Mouse (Mus musculus): ENCODE measurements around the gene Gm26566. TPM values are rescaled to one million over a fixed set of nuclear protein-coding genes. Genes with fewer than 3 reads are reported as not detected.

The Gm26566 gene
- not detected in 2 replicates for polyA plus RNA-seq (2011; ENCODE audit: insufficient read length, low read depth, missing spikeins)

DNA sequence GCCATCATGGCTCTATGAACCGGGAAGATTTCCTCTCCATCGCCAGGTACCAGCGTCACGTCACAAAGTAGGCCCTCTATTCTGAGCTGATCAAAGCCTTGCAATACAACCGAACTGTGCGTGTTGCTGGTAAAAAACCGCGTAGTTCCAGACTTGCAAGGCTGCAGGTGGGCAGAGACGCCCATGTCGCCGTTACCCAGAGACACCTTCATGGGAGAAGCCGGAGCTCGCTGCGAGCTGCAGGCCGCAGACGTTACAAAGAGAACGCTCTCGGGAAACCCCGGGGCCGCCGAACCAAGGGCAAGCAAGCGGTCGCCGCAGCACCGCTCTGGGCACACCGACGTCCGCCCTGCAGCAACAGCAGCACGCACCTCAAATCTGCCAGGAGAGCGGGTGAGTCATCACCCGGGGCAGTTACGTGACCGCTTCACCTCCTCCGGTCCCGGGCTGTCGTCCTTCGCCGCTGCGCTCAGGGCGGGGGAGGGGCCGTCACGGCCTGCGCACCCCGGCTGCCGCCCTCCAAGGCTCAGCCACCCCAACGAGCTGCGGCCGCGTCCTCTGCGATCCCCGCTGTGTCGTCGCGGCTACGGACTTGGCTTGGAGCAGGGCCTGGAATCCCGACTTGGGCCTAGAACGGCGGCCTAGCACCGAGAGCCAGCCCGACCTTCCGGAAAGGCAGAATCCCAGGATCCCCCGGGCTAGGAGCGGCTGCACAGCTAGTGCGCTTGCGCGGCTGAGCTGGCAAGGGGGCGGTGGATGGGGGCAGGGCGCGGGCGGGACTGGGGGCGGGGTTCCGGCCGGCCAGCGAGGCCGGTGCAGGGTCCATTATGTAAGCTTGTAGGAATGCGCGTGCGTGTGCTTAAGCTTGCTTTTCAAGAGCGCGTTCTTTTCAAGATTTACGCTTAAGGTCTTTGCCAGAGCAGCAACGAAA is at the start of gene Gm26566, which contains the start of gene Klhl9:
Gene Gm26566 (plus strand): TSS at position 15 of the 931 bp plus-strand sequence.
Gene Klhl9 (minus strand): TSS at position 675 of the 931 bp plus-strand sequence.
- Histone ChIP-seq H3K4me1 (ENCODE audit: control insufficient read depth, insufficient read depth, low read length) (peaks cover 3% of the 10 kb centered on the region; the same call in 1 of the 2 replicates), H3K27ac (ENCODE audit: insufficient read depth, low read length) (peak within 1 kb of the TSS; percentile 95), H3K4me3 (ENCODE audit: insufficient read depth, low read length) (peak within 1 kb of the TSS; percentile 93)
- TF ChIP-seq POLR2A (IDR thresholded peaks at IDR 0.05; ENCODE audit: low read depth, low read length) (peak; percentile 87), CTCF (IDR thresholded peaks at IDR 0.05; ENCODE audit: borderline replicate concordance, insufficient read depth, low read length) (no peak)

DNA sequence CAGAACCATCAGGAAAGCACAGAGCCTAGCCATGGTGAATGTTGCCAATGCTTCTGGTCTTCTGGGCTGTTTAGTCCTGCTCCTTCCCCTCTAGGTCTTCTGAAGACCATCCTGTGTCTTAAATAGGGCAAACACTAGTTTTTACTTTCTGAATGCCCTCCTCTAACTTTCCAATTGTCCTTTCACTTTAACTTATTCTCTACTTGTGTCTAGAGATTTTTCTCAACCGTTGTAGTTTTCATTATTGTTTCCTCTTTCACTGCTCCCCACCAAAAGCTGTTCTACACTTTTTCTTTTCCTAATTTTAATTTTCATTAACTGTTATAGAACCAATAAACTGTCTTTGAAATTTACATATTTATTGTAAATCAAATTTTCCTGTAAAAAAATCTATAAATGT is 44.8 kb upstream of the Gm26566 start, which contains the start of gene Ifna16:
Gene Ifna16 (minus strand): TSS at position 101 of the 400 bp plus-strand sequence.
- TF ChIP-seq CTCF (IDR thresholded peaks at IDR 0.05; ENCODE audit: borderline replicate concordance, insufficient read depth, low read length), result no peak
- TF ChIP-seq POLR2A (IDR thresholded peaks at IDR 0.05; ENCODE audit: low read depth, low read length), result no peak
- Histone ChIP-seq H3K27ac (ENCODE audit: insufficient read depth, low read length) (no peak within 1 kb of the TSS), H3K4me1 (ENCODE audit: control insufficient read depth, insufficient read depth, low read length) (no peaks in the 10 kb centered on the region), H3K4me3 (ENCODE audit: insufficient read depth, low read length) (no peak within 1 kb of the TSS)

DNA sequence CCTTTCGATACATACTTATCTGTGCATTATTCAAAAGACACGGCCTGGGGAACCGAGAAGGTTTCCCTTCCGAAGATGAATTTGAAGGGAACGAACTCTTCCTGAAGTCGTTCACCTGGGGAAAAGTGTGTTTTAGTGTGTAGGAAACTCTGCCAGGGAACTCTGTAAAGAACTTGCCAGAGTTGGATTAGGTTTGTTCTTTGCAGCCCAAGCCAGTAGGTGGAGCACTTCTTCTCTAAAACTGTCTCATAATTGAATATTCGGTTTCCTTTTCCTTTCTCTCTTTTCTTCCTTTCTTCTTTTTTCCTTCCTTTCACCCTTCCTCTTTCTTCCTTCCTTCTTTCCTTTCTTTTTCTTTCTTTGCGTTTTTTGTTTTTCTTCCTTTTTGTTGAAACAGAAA is 41.2 kb upstream of the Gm26566 start:
- Histone ChIP-seq H3K4me1 (ENCODE audit: control insufficient read depth, insufficient read depth, low read length) (no peaks in the 10 kb centered on the region), H3K4me3 (ENCODE audit: insufficient read depth, low read length) (no peak overlapping the region), H3K27ac (ENCODE audit: insufficient read depth, low read length) (no peak overlapping the region)
- TF ChIP-seq POLR2A (IDR thresholded peaks at IDR 0.05; ENCODE audit: low read depth, low read length), result no peak
- no peak for TF ChIP-seq CTCF (IDR thresholded peaks at IDR 0.05; ENCODE audit: borderline replicate concordance, insufficient read depth, low read length)

DNA sequence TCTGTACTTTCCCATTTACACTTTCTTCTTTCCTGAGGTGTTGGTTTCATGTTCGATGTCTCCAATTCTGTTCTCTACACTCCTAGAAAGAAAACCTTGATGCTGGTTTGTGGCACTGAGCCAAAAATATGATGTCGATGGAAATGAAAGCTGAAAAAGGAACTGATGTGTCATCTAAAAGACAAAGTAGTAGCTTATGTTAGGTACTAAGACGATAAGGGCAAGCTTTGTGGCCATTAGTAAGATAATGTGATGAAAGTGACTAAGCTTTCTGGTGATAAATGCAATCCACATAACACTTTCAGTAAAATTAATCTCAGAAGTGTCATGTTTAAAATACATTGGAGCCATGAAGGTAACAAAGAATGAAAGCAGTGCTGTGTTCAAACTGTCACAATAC is 40.3 kb upstream of the Gm26566 start:
- H3K4me1 ChIP-seq (ENCODE audit: control insufficient read depth, insufficient read depth, low read length), result no peaks in the 10 kb centered on the region
- H3K27ac ChIP-seq (ENCODE audit: insufficient read depth, low read length), result no peak overlapping the region
- no peak overlapping the region for H3K4me3 ChIP-seq (ENCODE audit: insufficient read depth, low read length)
- TF ChIP-seq POLR2A (IDR thresholded peaks at IDR 0.05; ENCODE audit: low read depth, low read length) (no peak), CTCF (IDR thresholded peaks at IDR 0.05; ENCODE audit: borderline replicate concordance, insufficient read depth, low read length) (no peak)

DNA sequence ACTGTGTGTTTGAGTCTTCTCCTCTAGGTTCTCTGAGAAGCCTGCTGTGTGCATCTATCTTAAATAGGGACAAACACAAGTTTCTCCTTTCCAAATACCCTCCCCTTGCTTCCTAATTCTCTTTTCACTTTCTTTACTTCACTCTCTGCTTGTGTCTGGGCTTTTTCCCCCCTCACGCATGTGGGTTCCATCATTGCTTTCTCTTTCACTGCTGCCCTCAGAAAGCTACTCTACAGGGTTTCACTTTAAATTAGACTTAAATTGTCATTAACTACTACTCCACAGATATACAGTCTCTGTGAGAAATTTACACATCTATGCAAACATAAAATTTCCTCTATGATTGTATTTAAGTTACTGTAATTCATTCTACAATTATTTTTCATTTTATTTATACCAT is 37.8 kb upstream of the Gm26566 start, which contains the start of gene Ifna2:
Gene Ifna2 (minus strand): TSS at position 101 of the 400 bp plus-strand sequence.
- no peak within 1 kb of the TSS for H3K27ac ChIP-seq (ENCODE audit: insufficient read depth, low read length)
- no peak within 1 kb of the TSS for H3K4me3 ChIP-seq (ENCODE audit: insufficient read depth, low read length)
- no peak for TF ChIP-seq POLR2A (IDR thresholded peaks at IDR 0.05; ENCODE audit: low read depth, low read length)
- TF ChIP-seq CTCF (IDR thresholded peaks at IDR 0.05; ENCODE audit: borderline replicate concordance, insufficient read depth, low read length), result no peak
- H3K4me1 ChIP-seq (ENCODE audit: control insufficient read depth, insufficient read depth, low read length), result no peaks in the 10 kb centered on the region

DNA sequence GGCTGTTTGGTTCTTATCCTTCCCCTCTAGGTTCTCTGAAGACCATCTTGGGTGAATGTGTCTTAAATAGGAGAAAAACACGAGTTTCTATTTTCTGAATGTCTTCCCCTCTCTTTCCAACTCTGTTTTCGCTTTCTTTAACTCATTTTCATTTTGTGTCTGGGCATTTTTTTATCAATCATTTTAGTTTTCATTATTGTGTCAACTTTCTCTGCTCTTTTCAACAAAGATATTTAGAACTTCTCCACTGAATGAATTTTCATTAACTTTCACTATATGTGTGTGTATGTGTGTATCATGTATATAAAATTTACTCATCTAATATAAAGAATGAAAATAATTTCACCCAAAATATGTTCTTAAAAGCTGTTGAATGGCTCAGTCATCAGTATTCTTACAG is 30.3 kb upstream of the Gm26566 start, which contains the start of gene Ifnab:
Gene Ifnab (minus strand): TSS at position 101 of the 400 bp plus-strand sequence.
- TF ChIP-seq POLR2A (IDR thresholded peaks at IDR 0.05; ENCODE audit: low read depth, low read length) (no peak), CTCF (IDR thresholded peaks at IDR 0.05; ENCODE audit: borderline replicate concordance, insufficient read depth, low read length) (no peak)
- Histone ChIP-seq H3K27ac (ENCODE audit: insufficient read depth, low read length) (no peak within 1 kb of the TSS), H3K4me3 (ENCODE audit: insufficient read depth, low read length) (no peak within 1 kb of the TSS), H3K4me1 (ENCODE audit: control insufficient read depth, insufficient read depth, low read length) (no peaks in the 10 kb centered on the region)

DNA sequence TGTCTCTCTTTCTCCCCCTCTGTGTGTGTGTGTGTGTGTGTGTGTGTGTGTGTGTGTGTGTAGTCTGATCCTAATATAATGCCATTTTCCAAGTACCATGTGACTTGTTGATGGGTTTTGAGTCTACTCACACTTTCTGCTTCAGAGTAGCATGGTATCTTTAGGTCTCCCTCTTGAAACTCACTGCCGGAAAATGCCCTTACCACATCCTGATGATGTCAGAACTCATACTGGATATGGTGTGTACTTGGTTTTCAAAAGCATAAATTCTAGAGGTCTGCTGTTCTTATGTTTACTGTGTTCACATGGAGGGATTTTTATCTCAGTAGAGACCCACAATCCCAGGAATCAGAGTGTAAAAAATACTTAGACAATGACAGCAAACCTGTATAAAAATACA is 29.1 kb upstream of the Gm26566 start:
- Histone ChIP-seq H3K4me1 (ENCODE audit: control insufficient read depth, insufficient read depth, low read length) (no peaks in the 10 kb centered on the region), H3K27ac (ENCODE audit: insufficient read depth, low read length) (no peak overlapping the region), H3K4me3 (ENCODE audit: insufficient read depth, low read length) (no peak overlapping the region)
- TF ChIP-seq CTCF (IDR thresholded peaks at IDR 0.05; ENCODE audit: borderline replicate concordance, insufficient read depth, low read length) (no peak), POLR2A (IDR thresholded peaks at IDR 0.05; ENCODE audit: low read depth, low read length) (no peak)

DNA sequence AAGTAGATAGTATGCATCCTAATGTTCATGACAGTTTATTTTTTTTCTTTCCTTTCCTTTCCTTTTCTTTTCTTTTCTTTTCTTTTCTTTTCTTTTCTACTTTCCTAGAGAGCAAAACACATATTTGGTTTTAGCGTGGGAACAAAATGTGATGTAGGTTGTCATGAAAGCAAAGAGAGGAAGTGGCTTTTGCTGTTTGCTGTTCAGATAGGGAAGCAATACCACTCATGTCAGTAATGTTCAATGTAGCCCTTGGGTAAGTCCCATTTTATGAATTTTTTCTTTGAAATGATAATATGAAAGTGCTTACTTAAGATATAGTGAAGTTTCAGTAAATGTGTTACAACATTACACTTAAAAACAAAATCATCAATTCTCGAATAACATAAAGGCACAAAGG is 28.2 kb upstream of the Gm26566 start:
- no peak for TF ChIP-seq CTCF (IDR thresholded peaks at IDR 0.05; ENCODE audit: borderline replicate concordance, insufficient read depth, low read length)
- TF ChIP-seq POLR2A (IDR thresholded peaks at IDR 0.05; ENCODE audit: low read depth, low read length), result no peak
- no peak overlapping the region for H3K4me3 ChIP-seq (ENCODE audit: insufficient read depth, low read length)
- H3K27ac ChIP-seq (ENCODE audit: insufficient read depth, low read length), result no peak overlapping the region
- no peaks in the 10 kb centered on the region for H3K4me1 ChIP-seq (ENCODE audit: control insufficient read depth, insufficient read depth, low read length)

DNA sequence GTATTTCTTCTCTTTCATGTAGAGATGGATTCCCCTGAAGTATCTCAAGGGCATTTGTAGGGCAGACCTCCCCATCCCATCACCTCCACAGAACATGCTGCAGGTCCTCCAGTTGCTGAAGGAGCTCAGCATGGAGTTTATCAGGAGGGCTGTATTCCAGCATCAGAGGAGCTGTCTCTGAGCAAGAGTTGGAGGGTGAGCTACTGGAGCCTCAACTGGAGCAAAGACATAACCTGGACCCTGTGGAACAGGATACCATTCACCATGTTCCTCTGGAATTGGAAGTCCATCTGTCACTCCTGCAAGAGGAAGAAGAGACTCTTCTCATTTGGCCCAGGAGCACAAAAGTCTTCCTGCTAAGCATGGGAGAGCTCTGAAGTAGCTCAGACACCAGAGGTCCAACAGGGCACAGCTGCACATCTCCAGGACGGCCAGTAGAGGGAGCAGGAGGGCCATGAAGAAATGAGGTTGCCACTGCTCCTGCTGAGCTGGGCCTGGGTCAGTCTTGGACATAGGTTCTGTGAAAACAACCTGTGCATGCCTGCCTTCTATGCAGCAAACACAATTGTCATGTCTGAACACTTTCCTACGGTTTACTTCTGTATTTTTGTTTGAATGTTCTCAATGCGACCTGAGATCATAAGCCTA is 25.2 kb upstream of the Gm26566 start:
- no peak overlapping the region for H3K27ac ChIP-seq (ENCODE audit: insufficient read depth, low read length)
- TF ChIP-seq POLR2A (IDR thresholded peaks at IDR 0.05; ENCODE audit: low read depth, low read length), result no peak
- TF ChIP-seq CTCF (IDR thresholded peaks at IDR 0.05; ENCODE audit: borderline replicate concordance, insufficient read depth, low read length), result peak; percentile 99
- no peaks in the 10 kb centered on the region for H3K4me1 ChIP-seq (ENCODE audit: control insufficient read depth, insufficient read depth, low read length)
- H3K4me3 ChIP-seq (ENCODE audit: insufficient read depth, low read length), result no peak overlapping the region

Data from embryonic fibroblast, embryonic 13.5 days (primary cell).